Mouse (Mus musculus): ENCODE measurements around the gene Pcp4l1.
A peak's percentile ranks its signal among the peaks of the same experiment; 100 is the strongest.

GRCm38 (mm10) chr1:171222238-171223155 is 26.4 kb upstream of the Pcp4l1 start, which contains the start of gene Tomm40l:
- TF ChIP-seq CTCF (IDR thresholded peaks at IDR 0.05; ENCODE audit: extremely low read depth, insufficient read length, insufficient replicate concordance, low read depth, low read length) (no peak), POLR2A (IDR thresholded peaks at IDR 0.05; ENCODE audit: low read depth, low read length) (peak; percentile 68; the same call in 1 of the 2 replicates)

All from small intestine, adult 2 months (tissue).